Mouse (Mus musculus): Measurements from ENCODE around the gene Ibtk.
"Not testable (repeated sequence)": the region's sequence is repeated elsewhere in the genome, so short reads cannot be mapped to it uniquely, and the experiment has no call there.

Gene Ibtk

DNA sequence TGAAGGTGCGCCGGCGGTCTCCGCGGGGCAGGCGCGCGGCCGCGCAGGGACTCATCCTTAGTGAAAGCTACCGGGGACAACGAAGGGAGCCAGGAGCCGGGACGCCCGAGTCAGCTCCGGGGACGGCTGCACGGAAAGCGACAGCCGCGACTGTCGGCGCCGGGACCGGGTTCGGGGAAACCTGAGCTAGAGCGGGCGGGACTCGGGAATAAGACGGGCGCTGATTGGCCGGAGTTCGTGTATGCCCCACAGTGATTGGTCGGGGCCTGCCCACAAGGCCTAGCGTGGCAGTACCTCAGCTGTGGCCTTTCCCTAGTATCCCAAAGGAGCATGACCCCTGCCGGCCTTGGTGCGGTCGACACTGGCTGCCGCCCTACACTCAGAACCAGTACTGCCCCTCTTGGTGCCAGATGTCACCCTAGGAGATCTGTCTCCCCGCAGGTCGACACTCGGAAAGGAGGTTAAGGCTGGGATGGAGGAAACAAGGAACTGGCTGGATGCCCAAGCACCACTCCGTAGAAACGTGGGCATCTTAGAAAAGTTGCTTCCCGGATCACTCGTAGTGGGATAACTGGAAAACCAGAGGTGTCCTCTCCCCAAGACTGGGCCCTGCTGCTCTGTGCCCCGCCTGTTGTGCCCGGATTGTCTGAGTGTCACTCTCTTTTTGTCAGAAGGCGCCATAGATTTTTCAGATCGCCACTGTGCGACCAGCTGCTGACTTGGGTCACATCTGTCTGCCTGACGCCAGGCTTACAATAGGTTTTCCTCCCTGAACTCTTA lies at the start of gene Ibtk:
TSS of gene Ibtk (minus strand) at position 193 of the 780 bp plus-strand sequence.
- DNase-seq: peak; percentile 97

GRCm38 (mm10) chr9:85791521-85791920 lies 42.4 kb upstream of the Ibtk start:
- DNase-seq: not testable (repeated sequence)

DNA sequence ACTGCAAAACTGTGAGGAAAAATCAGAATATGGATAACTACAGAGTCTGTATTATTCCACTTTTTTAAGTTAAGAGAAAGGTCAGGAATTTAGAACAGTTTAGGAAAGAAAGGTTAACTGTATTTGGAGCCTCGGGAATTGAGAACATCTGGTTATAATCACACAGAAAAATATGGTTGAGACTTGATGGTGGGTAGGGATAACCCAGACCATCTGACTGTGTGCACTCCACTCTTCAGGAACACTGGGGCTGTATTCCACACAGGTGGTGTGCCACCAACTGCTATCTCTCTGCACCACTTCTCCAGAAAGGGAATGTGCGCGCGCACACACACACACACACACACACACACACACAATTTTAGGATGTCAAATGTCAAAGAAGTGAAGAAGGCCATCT lies 31.1 kb upstream of the Ibtk start:
- DNase-seq: no peak

GRCm38 (mm10) chr9:85779458-85779857 lies 30.3 kb upstream of the Ibtk start:
- DNase-seq: peak; percentile 64

- DNase-seq: no peak
These were observed 28.4 kb upstream of the Ibtk start for GRCm38 (mm10) chr9:85777544-85777943.

DNA sequence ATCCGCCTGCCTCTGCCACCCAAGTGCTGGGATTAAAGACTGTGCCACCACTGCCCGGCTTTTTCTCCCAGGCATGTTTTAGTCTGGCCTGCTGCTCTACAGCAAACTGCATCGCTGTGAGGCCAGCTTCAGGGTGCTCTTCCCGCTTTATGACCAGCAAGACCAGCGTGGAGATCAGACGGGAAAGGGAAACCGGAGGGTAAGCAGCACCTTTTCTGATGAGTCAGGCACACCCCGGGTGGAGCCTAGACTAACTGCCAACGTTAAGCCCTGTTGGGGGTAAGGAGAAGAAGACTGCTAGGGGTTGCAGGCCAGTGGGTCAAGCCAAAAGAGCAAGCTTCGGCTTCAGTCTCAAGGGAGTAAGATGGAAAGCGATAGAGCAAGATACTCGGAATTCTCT lies 23.1 kb upstream of the Ibtk start:
- DNase-seq: no peak

DNA sequence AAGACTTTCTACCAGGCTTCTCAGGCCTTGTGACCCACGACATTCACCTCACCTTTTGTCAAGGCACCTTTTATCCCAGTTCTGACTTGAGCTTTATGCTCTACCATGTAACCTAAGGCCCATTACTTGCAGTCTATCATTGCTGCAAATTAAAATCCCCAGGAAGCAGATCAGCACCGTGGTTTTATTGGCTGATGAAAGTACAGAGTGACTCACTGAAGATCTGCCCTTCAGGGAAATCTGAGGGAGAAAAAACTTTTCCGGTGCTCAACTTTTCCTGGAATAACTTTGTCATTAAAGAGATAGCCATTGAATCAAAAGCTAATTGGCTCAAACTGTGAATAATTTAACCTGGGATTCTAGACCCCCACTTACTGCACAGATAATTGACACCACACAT lies 22.3 kb upstream of the Ibtk start:
- no peak for DNase-seq

DNA sequence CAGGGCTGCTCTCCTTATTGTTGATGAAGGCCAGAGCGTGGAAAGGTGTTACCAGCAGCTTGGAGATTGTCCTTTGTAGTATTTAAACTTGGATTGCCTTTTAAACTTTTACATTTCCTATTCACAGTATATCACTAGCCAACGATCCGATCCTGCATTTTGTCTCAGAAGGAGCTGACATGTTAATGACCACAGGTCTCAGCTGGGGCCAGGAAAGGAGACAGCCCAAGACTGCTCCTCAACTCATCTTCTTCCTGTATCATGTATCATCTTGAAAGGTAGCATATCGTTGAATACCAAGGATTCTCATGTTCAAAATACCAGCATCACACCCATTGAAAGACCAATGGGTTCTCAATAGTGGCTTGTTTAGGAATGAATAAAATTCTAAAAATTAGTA lies 21.2 kb upstream of the Ibtk start:
- no peak for DNase-seq

GRCm38 (mm10) chr9:85769057-85769789 lies 20.1 kb upstream of the Ibtk start:
- DNase-seq: no peak

DNA sequence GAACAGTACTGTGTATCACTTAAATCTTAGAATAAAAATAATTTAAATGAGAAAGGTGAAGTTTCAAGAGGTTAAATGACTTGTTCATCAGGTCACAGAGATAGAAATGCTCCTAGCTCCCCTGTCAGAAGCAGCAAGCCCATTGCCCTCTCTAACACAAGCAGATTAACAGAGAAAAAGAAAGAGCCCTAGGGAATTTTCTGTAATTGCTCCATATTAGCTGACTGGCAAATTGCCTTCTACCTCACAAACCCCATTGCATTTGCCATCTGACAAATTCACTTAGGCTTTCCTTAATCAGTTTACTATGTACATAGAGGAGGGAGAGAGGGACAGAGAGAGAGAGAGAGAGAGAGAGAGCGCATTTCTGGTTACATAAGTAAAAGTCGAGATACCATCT lies 18.1 kb upstream of the Ibtk start:
- peak; percentile 39 for DNase-seq

DNA sequence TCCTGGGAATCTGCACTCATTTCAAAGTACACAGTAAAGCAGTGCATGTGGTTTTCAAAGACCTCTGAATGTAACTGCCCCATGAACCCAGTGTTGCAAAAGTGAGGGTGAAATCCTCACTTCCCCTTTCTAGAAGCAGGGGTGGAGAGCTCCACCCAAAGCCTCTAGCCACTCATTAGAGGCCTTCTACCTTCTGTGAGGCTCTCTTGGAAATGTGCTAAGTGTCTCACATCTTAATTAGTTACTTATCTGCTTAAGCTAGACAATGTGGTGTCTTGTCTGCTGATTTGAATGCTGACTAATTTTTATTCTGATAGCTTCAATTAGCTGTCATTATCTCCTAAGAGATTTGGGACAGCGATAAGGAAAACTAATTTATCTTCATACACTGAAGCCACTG lies 13.3 kb upstream of the Ibtk start:
- DNase-seq: peak; percentile 53

DNA sequence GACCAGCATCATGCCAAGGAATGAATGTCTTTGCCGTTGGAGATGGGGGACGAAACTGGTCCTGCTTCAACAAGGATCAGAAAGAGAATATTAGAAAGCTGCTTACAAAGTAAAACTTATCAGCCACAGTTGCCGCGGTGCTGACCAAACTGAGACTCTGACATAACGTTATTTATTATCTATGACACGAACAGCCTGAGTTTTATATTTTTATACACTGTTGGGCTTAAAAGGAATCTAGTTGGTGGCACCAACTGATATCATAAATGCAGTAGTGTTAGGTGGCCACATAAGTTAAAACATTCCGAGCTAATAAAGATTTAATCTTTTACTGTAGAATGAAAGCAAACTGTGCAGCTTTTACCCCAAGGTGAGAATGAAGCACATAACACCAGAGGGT lies 1.7 kb upstream of the Ibtk start:
- DNase-seq: no peak

GRCm38 (mm10) chr9:85749922-85750509 lies 882 bp upstream of the Ibtk start:
- DNase-seq: no peak

- DNase-seq: peak; percentile 86
These were observed 661 bp downstream of the Ibtk start for GRCm38 (mm10) chr9:85748204-85749141.

GRCm38 (mm10) chr9:85745566-85745965 lies 3.6 kb downstream of the Ibtk start:
- DNase-seq: no peak

DNA sequence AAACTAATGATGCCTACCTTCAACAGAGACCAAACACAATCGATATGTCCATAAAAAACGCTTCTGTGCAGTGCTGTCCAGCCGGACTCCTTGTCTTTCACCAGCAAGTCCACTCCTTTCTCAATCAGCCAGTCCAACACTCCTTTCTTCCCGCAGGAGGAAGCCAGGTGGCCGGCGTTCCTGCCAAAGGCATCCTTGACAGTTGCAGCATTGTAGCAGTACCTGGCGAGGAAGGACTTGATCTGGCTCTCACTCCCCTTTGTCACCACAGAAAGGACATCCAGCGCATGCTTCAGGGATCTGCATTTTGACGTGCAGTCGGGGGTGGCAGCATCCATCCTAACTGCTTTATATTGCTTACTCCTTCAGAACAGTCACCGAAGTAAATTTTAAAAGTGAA lies 5.8 kb downstream of the Ibtk start:
- DNase-seq: no peak

- DNase-seq: no peak
These were observed 7.0 kb downstream of the Ibtk start for GRCm38 (mm10) chr9:85742107-85742506.

GRCm38 (mm10) chr9:85739279-85739678 lies 9.9 kb downstream of the Ibtk start:
- no peak for DNase-seq

- no peak for DNase-seq
These were observed 14.3 kb downstream of the Ibtk start for GRCm38 (mm10) chr9:85734821-85735220.

DNA sequence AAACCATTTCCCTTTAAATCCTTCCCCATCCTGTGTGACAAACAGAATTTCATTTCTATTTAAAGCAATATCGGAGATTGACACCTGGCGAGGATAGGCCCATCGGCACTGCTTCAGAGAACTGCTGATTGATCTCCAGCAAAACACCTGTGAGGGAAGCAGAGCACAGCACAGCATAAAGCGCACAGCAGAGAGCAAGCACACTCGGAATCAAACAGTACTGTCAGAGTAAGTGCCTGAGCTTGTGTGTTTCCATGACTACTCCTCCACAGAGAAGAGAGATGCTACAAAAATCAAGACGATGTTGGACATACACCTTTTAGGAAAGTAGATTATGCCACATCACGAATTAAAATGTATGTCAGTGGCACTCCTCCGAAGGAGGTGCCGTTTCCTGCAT lies 25.1 kb downstream of the Ibtk start:
- no peak for DNase-seq

DNA sequence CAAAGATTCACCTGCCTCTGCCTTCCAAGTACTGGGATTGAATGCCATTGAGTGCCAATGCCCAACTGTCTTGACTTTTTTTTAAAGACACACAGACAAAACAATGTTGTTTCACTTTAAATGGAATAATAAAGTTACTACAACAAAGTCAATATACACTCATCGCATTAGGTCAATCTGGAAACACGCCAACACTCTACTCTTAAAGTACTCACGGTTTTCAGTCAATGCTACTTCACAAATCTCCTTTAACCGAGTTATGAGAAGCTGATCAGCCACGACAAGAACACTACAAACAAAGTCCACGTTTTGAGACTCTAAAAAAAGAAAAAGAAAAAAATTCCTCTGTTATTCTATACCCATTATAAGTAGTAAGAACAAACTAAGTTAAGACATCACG lies 31.8 kb downstream of the Ibtk start:
- DNase-seq: no peak

DNA sequence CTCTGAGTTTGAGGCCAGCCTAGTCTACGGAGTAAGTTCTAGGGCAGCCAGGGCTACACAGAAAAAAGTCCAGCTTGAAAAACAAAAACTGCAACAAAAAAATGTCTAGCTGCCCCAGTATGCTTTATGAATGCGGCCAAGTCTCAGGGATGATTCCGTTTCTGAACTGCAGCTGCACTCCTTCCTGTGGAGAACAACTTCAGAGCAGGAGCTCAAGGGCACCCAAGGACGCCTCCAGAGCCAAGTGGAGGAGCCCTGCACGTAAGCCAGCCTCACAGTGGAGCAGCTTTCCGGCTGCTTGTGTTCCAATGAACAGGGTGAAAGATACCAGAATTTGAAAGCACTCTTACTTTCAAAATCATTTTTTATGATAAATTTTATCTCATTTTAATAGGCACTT lies 41.8 kb downstream of the Ibtk start:
- DNase-seq: no peak

- DNase-seq: no peak
These were observed 47.2 kb downstream of the Ibtk start for GRCm38 (mm10) chr9:85701981-85702380.

All from retina, postnatal 1 day (tissue).